Mouse (Mus musculus) liver, embryonic 14.5 days (tissue): ENCODE data around the gene Naa38. TPM values are rescaled to one million over a fixed set of nuclear protein-coding genes. Genes with fewer than 3 reads are reported as not detected.

ENCODE experiments used
- ATAC-seq: fragments of 200-750 bp; cut with Nextera tagmentation; 2 replicates; pipeline ENCODE4 v1.8.0; 2017; ENCODE audit warnings: moderate number of reproducible peaks, mild to moderate bottlenecking, moderate library complexity; ENCODE audit not compliant: insufficient read depth
- DNase-seq, 3 experiments: peaks; one replicate each; pipeline ENCODE4 v3.0.0-alpha.2; 2012 to 2013; ENCODE audit warnings: low read depth in 3 of 3, low spot score in 3 of 3
- H3K27ac ChIP-seq: fragments of 300-500 bp; sonication (generic); 2 replicates; pipeline ENCODE4 v1.5.1; 2014; ENCODE audit warnings: moderate library complexity, mild to moderate bottlenecking, control low read depth, inconsistent platforms
- H3K27me3 ChIP-seq: fragments of 300-500 bp; sonication (generic); 2 replicates; pipeline ENCODE4 v1.6.1; 2014; ENCODE audit warnings: mild to moderate bottlenecking, low read length, moderate library complexity; ENCODE audit not compliant: control insufficient read depth, insufficient read depth
- H3K36me3 ChIP-seq: fragments of 300-500 bp; sonication (generic); replicated peaks from 2 replicates; pipeline ENCODE4 v1.6.1; 2014; ENCODE audit warnings: low read depth; ENCODE audit not compliant: control insufficient read depth, insufficient read depth
- H3K4me1 ChIP-seq, 2 experiments: fragments of 200-500 bp in 1 of 2; fragments of 300-500 bp in 1 of 2; sonication (generic) in 1 of 2; replicated peaks; 2 replicates each; pipeline ENCODE4 v1.6.1; 2012 to 2014; ENCODE audit warnings: antibody characterized with exemption in 1 of 2, inconsistent platforms in 1 of 2, low read length in 1 of 2; ENCODE audit not compliant: control insufficient read depth in 2 of 2, insufficient read depth in 2 of 2
- H3K4me2 ChIP-seq: fragments of 300-500 bp; sonication (generic); 2 replicates; pipeline ENCODE4 v1.6.1; 2014; ENCODE audit warnings: low read depth, mild to moderate bottlenecking, control low read depth, moderate library complexity
- H3K4me3 ChIP-seq, 2 experiments: fragments of 200-500 bp in 1 of 2; fragments of 300-500 bp in 1 of 2; sonication (generic) in 1 of 2; 2 replicates each; pipeline ENCODE4 v1.5.1; 2012 to 2014; ENCODE audit warnings: low read depth in 2 of 2, low read length in 2 of 2, mild to moderate bottlenecking in 2 of 2, control low read depth in 1 of 2, inconsistent platforms in 1 of 2, moderate library complexity in 1 of 2; ENCODE audit not compliant: insufficient read depth in 1 of 2
- H3K9ac ChIP-seq: fragments of 300-500 bp; sonication (generic); replicated peaks from 2 replicates; pipeline ENCODE4 v1.6.1; 2014; ENCODE audit warnings: mild to moderate bottlenecking, control low read depth, moderate library complexity
- H3K9me3 ChIP-seq: fragments of 300-500 bp; sonication (generic); 2 replicates; pipeline ENCODE4 v1.6.1; 2016; ENCODE audit warnings: low read length, mixed read lengths; ENCODE audit not compliant: control insufficient read depth
- CTCF ChIP-seq: IDR thresholded peaks from 2 replicates; pipeline ENCODE4 v1.5.1; 2016; ENCODE audit warnings: antibody characterized with exemption, low read depth, control low read depth
- EP300 ChIP-seq: IDR thresholded peaks from 2 replicates; pipeline ENCODE4 v1.6.1; 2016; ENCODE audit warnings: antibody characterized with exemption, low read depth
- WGBS: fragments of 180-500 bp; shearing (Covaris S2); extraction: QIAGEN DNeasy Blood & Tissue Kit; methylation state at CpG from one replicate; pipeline ENCODE4 v1.1.7; 2014; ENCODE audit not compliant: insufficient replicate concordance; 5-methylcytosine and 5-hydroxymethylcytosine counted together
- polyA plus RNA-seq, 2 experiments: library from polyadenylated mRNA; depleted of rRNA in 1 of 2; stranded (reverse) in 1 of 2; unstranded in 1 of 2; fragments of >200 nt; fragmentation: Nextera tagmentation in 1 of 2; extraction: Ambion mirVana in 1 of 2; gene quantifications; 2 replicates each; pipeline versions ENCODE4 v1.2.1 to v1.2.3; 2012 to 2014

The Naa38 gene
- polyA plus RNA-seq, 2 experiments = 70.9 to 120 TPM

GRCm38 (mm10) chr11:69369990-69370816, 25.1 kb upstream of the Naa38 start:
- Histone ChIP-seq H3K4me3 (no peak overlapping the region), H3K36me3 (no peaks in the 10 kb centered on the region), H3K27ac (peak overlapping the region; percentile 6; the same call in 1 of the 2 replicates), H3K9ac (no peak overlapping the region), H3K9me3 (no peaks in the 10 kb centered on the region), H3K4me2 (peak overlapping the region; percentile 89), H3K4me1 (peaks cover 53 to 58% of the 10 kb centered on the region in 2 experiments), H3K27me3 (peaks cover 35% of the 10 kb centered on the region)
- DNase-seq (no peak), ATAC-seq (no peak)
- 36% methylated on average over 2 of the region's 2 CpGs for WGBS
- TF ChIP-seq EP300 = no peak
- no peak for TF ChIP-seq CTCF

GRCm38 (mm10) chr11:69370817-69371215, 24.5 kb upstream of the Naa38 start:
- Histone ChIP-seq H3K4me1 (peaks cover 47 to 58% of the 10 kb centered on the region in 2 experiments), H3K36me3 (no peaks in the 10 kb centered on the region), H3K9me3 (no peaks in the 10 kb centered on the region), H3K9ac (no peak overlapping the region), H3K4me3 (no peak overlapping the region), H3K27ac (peak overlapping the region; percentile 6; the same call in 1 of the 2 replicates), H3K4me2 (peak overlapping the region; percentile 32; the same call in 1 of the 2 replicates), H3K27me3 (peaks cover 34% of the 10 kb centered on the region)
- no peak for ATAC-seq
- no peak for DNase-seq
- TF ChIP-seq CTCF = no peak
- TF ChIP-seq EP300 = no peak
- WGBS = 36% methylated on average over 9 of the region's 9 CpGs

GRCm38 (mm10) chr11:69371601-69372000, 23.7 kb upstream of the Naa38 start:
- no peak overlapping the region for H3K4me3 ChIP-seq
- peaks cover 29% of the 10 kb centered on the region for H3K27me3 ChIP-seq
- no peak overlapping the region; the same call in 1 of the 2 replicates for H3K9ac ChIP-seq
- ATAC-seq (no peak), DNase-seq (no peak)
- peak overlapping the region; percentile 94 for H3K27ac ChIP-seq
- peak overlapping the region; percentile 11; the same call in 1 of the 2 replicates for H3K4me2 ChIP-seq
- no peaks in the 10 kb centered on the region for H3K9me3 ChIP-seq
- TF ChIP-seq EP300 (no peak), CTCF (no peak)
- peaks cover 47 to 53% of the 10 kb centered on the region in 2 experiments for H3K4me1 ChIP-seq
- no peaks in the 10 kb centered on the region for H3K36me3 ChIP-seq
- 70% methylated on average over 12 of the region's 12 CpGs for WGBS

GRCm38 (mm10) chr11:69372056-69372779, 23.1 kb upstream of the Naa38 start:
- peak overlapping the region in 1 of 2 experiments; percentile 51; a peak in 2 of 4 replicates for H3K4me3 ChIP-seq
- no peaks in the 10 kb centered on the region for H3K36me3 ChIP-seq
- peak overlapping the region; percentile 94 for H3K27ac ChIP-seq
- DNase-seq = no peak
- H3K9ac ChIP-seq = peak overlapping the region; percentile 44
- H3K9me3 ChIP-seq = no peaks in the 10 kb centered on the region
- TF ChIP-seq CTCF = no peak
- TF ChIP-seq EP300 = no peak
- H3K27me3 ChIP-seq = peaks cover 23% of the 10 kb centered on the region
- ATAC-seq = peak; percentile 15; the same call in 1 of the 2 replicates
- H3K4me2 ChIP-seq = peak overlapping the region; percentile 77
- WGBS = 33% methylated on average over 12 of the region's 12 CpGs
- peaks cover 46 to 48% of the 10 kb centered on the region in 2 experiments for H3K4me1 ChIP-seq

GRCm38 (mm10) chr11:69372780-69373170, 22.5 kb upstream of the Naa38 start:
- peaks cover 41 to 45% of the 10 kb centered on the region in 2 experiments for H3K4me1 ChIP-seq
- H3K9ac ChIP-seq = peak overlapping the region; percentile 44
- H3K4me2 ChIP-seq = peak overlapping the region; percentile 77
- no peaks in the 10 kb centered on the region for H3K9me3 ChIP-seq
- DNase-seq (no peak), ATAC-seq (peak; percentile 8)
- 47% methylated on average over 3 of the region's 3 CpGs for WGBS
- TF ChIP-seq CTCF = peak; percentile 78
- TF ChIP-seq EP300 = no peak
- H3K27me3 ChIP-seq = peaks cover 18% of the 10 kb centered on the region
- H3K4me3 ChIP-seq = peak overlapping the region; percentile 51 to 64; a peak in 3 of 4 replicates
- H3K36me3 ChIP-seq = no peaks in the 10 kb centered on the region
- peak overlapping the region; percentile 94 for H3K27ac ChIP-seq
